Mouse (Mus musculus): ENCODE measurements around the gene Fgfr2.

The Fgfr2 gene

GRCm38 (mm10) chr7:132739829-132740228, 383.3 kb downstream of the Fgfr2 start:
- no peak for DNase-seq

- peak; percentile 77 to 80 for DNase-seq
These were observed 384.3 kb downstream of the Fgfr2 start for GRCm38 (mm10) chr7:132738844-132739243.

- peak; percentile 81 to 86 for DNase-seq
These were observed 386.9 kb downstream of the Fgfr2 start for GRCm38 (mm10) chr7:132736099-132736862.

- peak in 1 of 2 experiments; percentile 50 for DNase-seq
These were observed 388.0 kb downstream of the Fgfr2 start for GRCm38 (mm10) chr7:132735145-132735544.

- no peak for DNase-seq
These were observed 388.9 kb downstream of the Fgfr2 start for GRCm38 (mm10) chr7:132734222-132734621.

- peak in 1 of 2 experiments; percentile 61 for DNase-seq
These were observed 389.6 kb downstream of the Fgfr2 start for GRCm38 (mm10) chr7:132733521-132733920.

- no peak for DNase-seq
These were observed 390.9 kb downstream of the Fgfr2 start for GRCm38 (mm10) chr7:132732136-132732789.

GRCm38 (mm10) chr7:132731558-132731957, 391.6 kb downstream of the Fgfr2 start:
- peak in 1 of 2 experiments; percentile 36 for DNase-seq

- peak in 1 of 2 experiments; percentile 23 for DNase-seq
These were observed 392.6 kb downstream of the Fgfr2 start for GRCm38 (mm10) chr7:132730510-132730909.

- peak in 1 of 2 experiments; percentile 46 for DNase-seq
These were observed 393.9 kb downstream of the Fgfr2 start for GRCm38 (mm10) chr7:132729093-132729831.

GRCm38 (mm10) chr7:132726106-132726861, 396.9 kb downstream of the Fgfr2 start:
- peak in 1 of 2 experiments; percentile 24 for DNase-seq

GRCm38 (mm10) chr7:132724501-132725062, 398.6 kb downstream of the Fgfr2 start:
- DNase-seq, result peak in 1 of 2 experiments; percentile 70

GRCm38 (mm10) chr7:132723906-132724305, 399.2 kb downstream of the Fgfr2 start:
- peak; percentile 94 to 97 for DNase-seq

GRCm38 (mm10) chr7:132722401-132723370, 400.5 kb downstream of the Fgfr2 start:
- peak; percentile 60 to 67 for DNase-seq

- DNase-seq, result peak; percentile 82 to 88
These were observed 402.6 kb downstream of the Fgfr2 start for GRCm38 (mm10) chr7:132720562-132720961.

GRCm38 (mm10) chr7:132719570-132719969, 403.6 kb downstream of the Fgfr2 start:
- DNase-seq, result no peak

GRCm38 (mm10) chr7:132715259-132715658, 407.9 kb downstream of the Fgfr2 start:
- peak in 1 of 2 experiments; percentile 50 for DNase-seq

- peak; percentile 69 to 70 for DNase-seq
These were observed 408.8 kb downstream of the Fgfr2 start for GRCm38 (mm10) chr7:132714236-132714923.

GRCm38 (mm10) chr7:132713483-132714126, 409.5 kb downstream of the Fgfr2 start:
- peak; percentile 41 to 51 for DNase-seq

GRCm38 (mm10) chr7:132712956-132713355, 410.2 kb downstream of the Fgfr2 start:
- peak in 1 of 2 experiments; percentile 17 for DNase-seq
